Mouse (Mus musculus) intestine, embryonic 16.5 days (tissue): ENCODE data around the gene Fbln1. TPM values are rescaled to one million over a fixed set of nuclear protein-coding genes. Genes with fewer than 3 reads are reported as not detected.
"Not testable (repeated sequence)": the region's sequence is repeated elsewhere in the genome, so short reads cannot be mapped to it uniquely, and the experiment has no call there.

Experiments used
- ATAC-seq: fragments of 200-750 bp; cut with Nextera tagmentation; 2 replicates; pipeline ENCODE4 v1.8.0; 2017; ENCODE audit warnings: moderate TSS enrichment, moderate library complexity
- H3K27ac ChIP-seq: fragments of 300-500 bp; sonication (generic); 2 replicates; pipeline ENCODE4 v1.5.1; 2014; ENCODE audit warnings: mild to moderate bottlenecking, low read length
- H3K27me3 ChIP-seq: fragments of 300-500 bp; sonication (generic); replicated peaks from 2 replicates; pipeline ENCODE4 v1.6.1; 2014; ENCODE audit warnings: low read length, control low read depth, mixed read lengths; ENCODE audit not compliant: control insufficient read depth, insufficient read depth
- H3K36me3 ChIP-seq: fragments of 300-500 bp; sonication (generic); 2 replicates; pipeline ENCODE4 v1.6.1; 2014; ENCODE audit warnings: low read length, control low read depth; ENCODE audit not compliant: control insufficient read depth, insufficient read depth
- H3K4me1 ChIP-seq: fragments of 300-500 bp; sonication (generic); 2 replicates; pipeline ENCODE4 v1.6.1; 2014; ENCODE audit warnings: low read length, control low read depth, mixed read lengths; ENCODE audit not compliant: control insufficient read depth, insufficient read depth
- H3K4me2 ChIP-seq: fragments of 300-500 bp; sonication (generic); 2 replicates; pipeline ENCODE4 v1.6.1; 2014; ENCODE audit warnings: low read depth, low read length, control low read depth
- H3K4me3 ChIP-seq: fragments of 300-500 bp; sonication (generic); 2 replicates; pipeline ENCODE4 v1.5.1; 2014; ENCODE audit warnings: mild to moderate bottlenecking, low read length
- H3K9ac ChIP-seq: fragments of 300-500 bp; sonication (generic); 2 replicates; pipeline ENCODE4 v1.6.1; 2014; ENCODE audit warnings: low read depth, low read length
- H3K9me3 ChIP-seq: fragments of 300-500 bp; sonication (generic); 2 replicates; pipeline ENCODE4 v1.6.1; 2016; ENCODE audit warnings: low read length, control low read depth; ENCODE audit not compliant: control insufficient read depth
- WGBS: fragments of 180-500 bp; shearing (Covaris S2); extraction: QIAGEN DNeasy Blood & Tissue Kit; methylation state at CpG from one replicate; pipeline ENCODE4 v1.1.7; 2014; 5-methylcytosine and 5-hydroxymethylcytosine counted together
- polyA plus RNA-seq: library from polyadenylated mRNA; unstranded; fragments of >200 nt; fragmentation: Nextera tagmentation; extraction: Ambion mirVana; gene quantifications from 2 replicates; pipeline ENCODE4 v1.2.1, GENCODE M21; 2015

Fbln1 gene
- polyA plus RNA-seq, 1 experiment from 2014 or later, result 189 TPM

GRCm38 (mm10) chr15:85329096-85329495 lies 123.3 kb downstream of the Fbln1 start:
- WGBS, result 87% methylated on average over 5 of the region's 5 CpGs
- Histone ChIP-seq H3K27me3 (no peaks in the 10 kb centered on the region), H3K9ac (no peak overlapping the region), H3K9me3 (no peaks in the 10 kb centered on the region), H3K27ac (no peak overlapping the region), H3K36me3 (no peaks in the 10 kb centered on the region), H3K4me1 (no peaks in the 10 kb centered on the region), H3K4me2 (no peak overlapping the region), H3K4me3 (no peak overlapping the region)
- no peak for ATAC-seq

- H3K27me3 ChIP-seq, result no peaks in the 10 kb centered on the region
- WGBS, result 68% methylated on average over 6 of the region's 6 CpGs
- no peak overlapping the region for H3K4me2 ChIP-seq
- no peaks in the 10 kb centered on the region for H3K36me3 ChIP-seq
- 0 out of 2 replicates have a peak, but pooled peaks have one; percentile 31 for ATAC-seq
- no peak overlapping the region for H3K9ac ChIP-seq
- H3K4me3 ChIP-seq, result no peak overlapping the region
- H3K27ac ChIP-seq, result no peak overlapping the region
- H3K4me1 ChIP-seq, result no peaks in the 10 kb centered on the region
- H3K9me3 ChIP-seq, result no peaks in the 10 kb centered on the region
Observed at GRCm38 (mm10) chr15:85330024-85330423, 124.3 kb downstream of the Fbln1 start.

GRCm38 (mm10) chr15:85333511-85333910 lies 127.8 kb downstream of the Fbln1 start:
- H3K4me1 ChIP-seq, H3K27ac ChIP-seq, H3K4me2 ChIP-seq, H3K4me3 ChIP-seq, H3K9ac ChIP-seq, H3K36me3 ChIP-seq, ATAC-seq, H3K27me3 ChIP-seq, H3K9me3 ChIP-seq: not testable (repeated sequence)
- WGBS, result 90% methylated on average over 6 of the region's 6 CpGs

GRCm38 (mm10) chr15:85334234-85334633 lies 128.5 kb downstream of the Fbln1 start:
- no peak overlapping the region for H3K4me2 ChIP-seq
- H3K36me3 ChIP-seq, result no peaks in the 10 kb centered on the region
- H3K9me3 ChIP-seq, result no peaks in the 10 kb centered on the region
- H3K4me1 ChIP-seq, result peaks cover 7% of the 10 kb centered on the region; the same call in 1 of the 2 replicates
- ATAC-seq, result no peak
- H3K4me3 ChIP-seq, result no peak overlapping the region
- H3K27ac ChIP-seq, result no peak overlapping the region
- H3K9ac ChIP-seq, result no peak overlapping the region
- H3K27me3 ChIP-seq, result no peaks in the 10 kb centered on the region
- WGBS, result 45% methylated on average over 3 of the region's 3 CpGs

GRCm38 (mm10) chr15:85335671-85336300 lies 130.0 kb downstream of the Fbln1 start, which contains the start of gene Atxn10:
Atxn10 (plus strand) TSS chr15:85336245.
- WGBS, result 11% methylated on average over 19 of the region's 19 CpGs
- H3K27ac ChIP-seq, result peak within 1 kb of the TSS; percentile 96
- H3K4me3 ChIP-seq, result peak within 1 kb of the TSS; percentile 80
- no peak; the same call in 1 of the 2 replicates for ATAC-seq
- H3K27me3 ChIP-seq, result no peaks in the 10 kb centered on the region
- no peaks in the 10 kb centered on the region for H3K9me3 ChIP-seq
- no peaks in the 10 kb centered on the region for H3K36me3 ChIP-seq
- H3K4me2 ChIP-seq, result peak within 1 kb of the TSS; percentile 53
- peaks cover 7% of the 10 kb centered on the region; the same call in 1 of the 2 replicates for H3K4me1 ChIP-seq
- peak within 1 kb of the TSS; percentile 94 for H3K9ac ChIP-seq

Other genes starting within 250 kb of the Fbln1 start
- 7.1 and 8.1 TPM in 2 replicates for gene 5031439G07Rik, start 217.4 kb upstream of the Fbln1 start, polyA plus RNA-seq
- 1.6 and 2.1 TPM in 2 replicates for gene Upk3a, start 188.8 kb upstream of the Fbln1 start, polyA plus RNA-seq
- 27.8 and 28.8 TPM in 2 replicates for gene Fam118a, start 177.0 kb upstream of the Fbln1 start, polyA plus RNA-seq
- gene Smc1b, start 74.0 kb upstream of the Fbln1 start, polyA plus RNA-seq, result 0.13 and 0.17 TPM in 2 replicates
- gene Ribc2, start 73.9 kb upstream of the Fbln1 start, polyA plus RNA-seq, result 0.12 TPM in 1 of 2 replicates, not detected in the other
- gene Atxn10, start 130.3 kb downstream of the Fbln1 start, polyA plus RNA-seq, result 179 and 194 TPM in 2 replicates